Mouse (Mus musculus) heart, postnatal 0 days (tissue): ENCODE measurements around the gene Clmp.

Source experiments
- CTCF ChIP-seq: IDR thresholded peaks from 2 replicates; pipeline ENCODE4 v1.5.1; 2016; ENCODE audit warnings: antibody characterized with exemption, control low read depth, low read depth
- EP300 ChIP-seq: IDR thresholded peaks from 2 replicates; pipeline ENCODE4 v1.6.1; 2016; ENCODE audit warnings: antibody characterized with exemption, low read depth

DNA sequence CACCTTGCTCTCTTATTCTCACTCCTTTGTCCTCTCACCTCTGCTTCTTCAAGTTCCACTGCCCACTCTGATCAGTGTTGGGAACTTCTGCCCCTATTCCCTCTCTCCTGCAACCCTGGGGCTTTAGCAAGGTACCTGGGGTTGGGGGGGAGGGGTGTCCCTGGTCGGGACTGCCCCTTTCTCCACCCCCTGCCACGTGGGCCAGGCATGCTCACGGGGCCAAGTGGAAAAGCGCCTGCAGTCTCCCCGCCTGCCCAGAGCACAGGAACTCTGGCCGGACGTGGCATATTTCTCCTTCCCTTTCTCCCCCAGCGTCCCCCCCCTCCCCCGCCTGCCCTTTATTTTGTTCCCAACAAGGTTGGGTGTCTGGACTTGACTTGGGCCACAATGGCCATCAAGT, 33.0 kb upstream of the Clmp start:
- TF ChIP-seq EP300 (no peak), CTCF (no peak)
